Comparison of ENCODE assay signal across 10 mouse cellular contexts in the genomic region with DNA sequence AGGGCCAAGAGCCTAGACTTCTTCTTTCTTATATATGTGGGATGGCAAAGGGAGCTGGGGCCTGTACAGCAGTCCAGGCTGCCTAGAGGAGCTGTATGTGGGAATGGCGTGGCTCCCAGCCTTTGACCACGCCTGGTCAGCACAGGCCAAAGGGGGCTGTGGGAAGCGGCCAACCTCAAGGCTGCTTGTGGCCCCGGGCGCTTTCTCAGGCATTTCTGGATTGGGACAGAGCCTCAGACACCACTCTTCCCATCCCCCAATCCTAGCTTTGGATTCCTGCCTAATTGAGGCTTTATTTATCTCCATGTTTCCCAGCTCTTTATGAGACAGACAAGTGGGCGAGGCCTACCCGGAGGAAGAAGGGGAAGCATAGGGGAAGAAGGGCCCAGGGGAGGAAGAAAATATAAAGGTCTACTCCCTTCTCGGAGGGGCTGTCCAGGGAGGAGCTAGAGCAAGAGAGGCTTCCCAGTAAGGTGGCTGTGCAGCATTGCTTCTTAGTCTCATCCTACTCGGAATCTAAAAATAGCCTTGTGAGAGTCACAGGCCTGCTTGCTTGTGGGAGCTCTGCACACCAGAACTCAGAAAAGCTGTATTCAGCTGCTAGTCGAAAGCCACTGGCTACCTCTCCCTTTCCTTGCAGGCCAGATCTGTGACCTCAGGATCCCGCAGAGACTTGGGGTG. TPM values are rescaled to one million over a fixed set of nuclear protein-coding genes. Genes with fewer than 3 reads are reported as not detected.
A peak's percentile ranks its signal among the peaks of the same experiment; 100 is the strongest.
DNase-seq lines count a peak whose midpoint lies in the region; ATAC-seq and TF ChIP-seq lines count a peak whose summit lies in the region.
"Had no signal": no experiment of that assay in that cellular context is flagged by ENCODE, and none has a peak within 500 bp of the region (broad histone marks: within the 10 kb centered on the region; RNA-seq: fewer than 3 reads in every experiment).

No protein-coding gene starts in this region.

- H3K27ac ChIP-seq in forebrain, embryonic 11.5 days (ENCODE audit: low read depth, low read length): peak overlapping the region; percentile 28
- H3K27ac ChIP-seq in heart, embryonic 15.5 days: peak overlapping the region; percentile 94
- H3K27ac ChIP-seq in liver, adult 2 months (replicated peaks; ENCODE audit: insufficient read depth, low read depth, low read length): peak overlapping the region; percentile 42
- peak overlapping the region; percentile 53; the same call in 1 of the 2 replicates for H3K27ac ChIP-seq in neural tube, embryonic 12.5 days
- H3K27ac ChIP-seq: macrophage had no signal

- no peaks in the 10 kb centered on the region for H3K36me3 ChIP-seq in forebrain, embryonic 11.5 days (ENCODE audit: control insufficient read depth, insufficient read depth, low read length)
- H3K36me3 ChIP-seq in heart, embryonic 15.5 days: no peaks in the 10 kb centered on the region
- no peaks in the 10 kb centered on the region for H3K36me3 ChIP-seq in liver, adult 2 months (ENCODE audit: control insufficient read depth, insufficient read depth, low read length)
- no peaks in the 10 kb centered on the region; the same call in 1 of the 2 replicates for H3K36me3 ChIP-seq in neural tube, embryonic 12.5 days

- peaks cover 16% of the 10 kb centered on the region for H3K4me1 ChIP-seq in forebrain, embryonic 11.5 days (replicated peaks; ENCODE audit: control insufficient read depth, insufficient read depth, low read length)
- H3K4me1 ChIP-seq in heart, embryonic 15.5 days (replicated peaks): peaks cover 54% of the 10 kb centered on the region
- H3K4me1 ChIP-seq in liver, adult 2 months (ENCODE audit: control insufficient read depth, insufficient read depth, low read length): peaks cover 5% of the 10 kb centered on the region
- H3K4me1 ChIP-seq in neural tube, embryonic 12.5 days: peaks cover 24% of the 10 kb centered on the region

- peaks cover 28% of the 10 kb centered on the region for H3K79me2 ChIP-seq in liver, adult 2 months (ENCODE audit: control insufficient read depth, insufficient read depth, low read length)

- H3K9ac ChIP-seq in forebrain, embryonic 11.5 days (ENCODE audit: low read length): peak overlapping the region; percentile 31
- H3K9ac ChIP-seq in heart, embryonic 15.5 days: no peak overlapping the region; the same call in 1 of the 2 replicates
- no peak overlapping the region for H3K9ac ChIP-seq in liver, adult 2 months (ENCODE audit: low read depth, low read length)
- no peak overlapping the region for H3K9ac ChIP-seq in neural tube, embryonic 12.5 days

- peak; percentile 5 to 13 for DNase-seq in spleen, postnatal 36 days (ENCODE audit: low spot score in 2 of 2)
- DNase-seq in spleen, postnatal 14 days (ENCODE audit: low spot score in 2 of 2): no peak
- DNase-seq in forebrain, embryonic 11.5 days (ENCODE audit: low spot score): peak; percentile 78
- peak; percentile 88 for DNase-seq in kidney, postnatal 14 days
- DNase-seq in liver, adult 2 months (ENCODE audit: extremely low read depth, low read depth, low spot score): peak; percentile 49
- peak; percentile 15 for DNase-seq in yolk sac, embryonic 10.5 days (ENCODE audit: low spot score)

- WGBS in forebrain, embryonic 11.5 days: 24% methylated on average over 11 of the region's 11 CpGs
- WGBS in heart, embryonic 15.5 days: 12% methylated on average over 11 of the region's 11 CpGs
- 66% methylated on average over 11 of the region's 11 CpGs for WGBS in liver, adult 2 months
- WGBS in neural tube, embryonic 12.5 days: 53% methylated on average over 11 of the region's 11 CpGs

- H3K27me3 ChIP-seq in forebrain, embryonic 11.5 days (ENCODE audit: control insufficient read depth, insufficient read depth, low read length): no peaks in the 10 kb centered on the region
- no peaks in the 10 kb centered on the region for H3K27me3 ChIP-seq in heart, embryonic 15.5 days
- H3K27me3 ChIP-seq in liver, adult 2 months (ENCODE audit: control insufficient read depth, insufficient read depth, low read length): no peaks in the 10 kb centered on the region
- H3K27me3 ChIP-seq in neural tube, embryonic 12.5 days (replicated peaks): no peaks in the 10 kb centered on the region
- H3K27me3 ChIP-seq: CH12.LX had no signal

- ATAC-seq in forebrain, embryonic 11.5 days (replicated peaks; ENCODE audit: low FRiP score): peak; percentile 76
- ATAC-seq in heart, embryonic 15.5 days (replicated peaks; ENCODE audit: insufficient number of reproducible peaks, insufficient read depth, low FRiP score, low read depth): peak; percentile 82
- no peak for ATAC-seq in neural tube, embryonic 12.5 days (ENCODE audit: low FRiP score, low read depth)

- no peak for TF ChIP-seq POLR2A in liver, adult 2 months (IDR thresholded peaks at IDR 0.05; ENCODE audit: extremely low read depth, insufficient read depth, low read length)

- H3K9me3 ChIP-seq in forebrain, embryonic 11.5 days (ENCODE audit: control insufficient read depth, low read length): no peaks in the 10 kb centered on the region
- H3K9me3 ChIP-seq in heart, embryonic 15.5 days (replicated peaks): no peaks in the 10 kb centered on the region
- H3K9me3 ChIP-seq in neural tube, embryonic 12.5 days: no peaks in the 10 kb centered on the region

- H3K4me3 ChIP-seq in forebrain, embryonic 11.5 days (ENCODE audit: low read depth, low read length): no peak overlapping the region
- H3K4me3 ChIP-seq in heart, embryonic 15.5 days: peak overlapping the region; percentile 21
- no peak overlapping the region for H3K4me3 ChIP-seq in liver, adult 2 months (ENCODE audit: insufficient read depth, low read depth, low read length)
- H3K4me3 ChIP-seq in neural tube, embryonic 12.5 days: no peak overlapping the region

- TF ChIP-seq CTCF in liver, adult 2 months (IDR thresholded peaks at IDR 0.05; ENCODE audit: low read depth, low read length): no peak

- H3K4me2 ChIP-seq in forebrain, embryonic 11.5 days (ENCODE audit: low read depth, low read length, severe bottlenecking): peak overlapping the region; percentile 24; the same call in 1 of the 2 replicates
- H3K4me2 ChIP-seq in heart, embryonic 15.5 days: peak overlapping the region; percentile 52
- H3K4me2 ChIP-seq in neural tube, embryonic 12.5 days (replicated peaks): peak overlapping the region; percentile 24

RNA-seq across cellular contexts. Expression of a gene that starts 47.0 kb away (rescaled TPM):
- polyA plus RNA-seq in forebrain, embryonic 11.5 days (2014; fragmentation: Nextera tagmentation; extraction: Ambion mirVana): 97.6 and 104 TPM in 2 replicates
- polyA plus RNA-seq in heart, embryonic 15.5 days (2015; fragmentation: Nextera tagmentation; extraction: Ambion mirVana): 51.1 and 67.3 TPM in 2 replicates
- 29.0 and 32.6 TPM in 2 replicates for total RNA-seq in liver, adult 2 months (2014; rRNA removed)
- 36.7 and 58.4 TPM in 2 replicates for polyA plus RNA-seq in liver, adult 2 months (2012; rRNA removed)
- 105 and 123 TPM in 2 replicates for polyA plus RNA-seq in neural tube, embryonic 12.5 days (2016; fragmentation: Nextera tagmentation; extraction: Ambion mirVana)

Comparison
In these comparisons a context has a peak if more than half of its experiments do, and no peak if none do; other contexts are left out.
1. DNase-seq: peak in spleen, postnatal 36 days (2 of 2), forebrain, embryonic 11.5 days (single experiment), kidney, postnatal 14 days (single experiment), liver, adult 2 months (single experiment) and yolk sac, embryonic 10.5 days (single experiment); none in spleen, postnatal 14 days (0 of 2).
2. H3K27ac ChIP-seq: peak in every context shown above with its lines; median percentile 94 in heart, embryonic 15.5 days; 53 in neural tube, embryonic 12.5 days; 42 in liver, adult 2 months; 28 in forebrain, embryonic 11.5 days.
3. Peak in every context shown above with its lines, with median percentiles within 50 percentile points of each other: H3K4me2 ChIP-seq.